Mouse (Mus musculus): Measurements from ENCODE around the gene 1700012A03Rik.

- no peak for TF ChIP-seq TCF12 (IDR thresholded peaks at IDR 0.05; ENCODE audit: low read depth, low read length)
- no peak for TF ChIP-seq MXI1 (IDR thresholded peaks at IDR 0.05; ENCODE audit: low read depth, low read length)
- TF ChIP-seq CHD2 (IDR thresholded peaks at IDR 0.05; ENCODE audit: low read length) = no peak
- no peak for TF ChIP-seq CTCF (conservative IDR thresholded peaks at IDR 0.05 in 1 of 2, IDR thresholded peaks at IDR 0.05 in 1 of 2; ENCODE audit: low read depth in 2 of 2, low read length in 2 of 2)
- no peak for TF ChIP-seq ZC3H11A (IDR thresholded peaks at IDR 0.05; ENCODE audit: low read depth, low read length)
- no peak for TF ChIP-seq GABPA (IDR thresholded peaks at IDR 0.05; ENCODE audit: insufficient replicate concordance, low read depth, low read length)
- TF ChIP-seq RCOR1 (conservative IDR thresholded peaks at IDR 0.05; ENCODE audit: low read depth, low read length) = no peak
- no peak for TF ChIP-seq ZMIZ1 (IDR thresholded peaks at IDR 0.05; ENCODE audit: low read depth, low read length)
- no peak for TF ChIP-seq MAFK (IDR thresholded peaks at IDR 0.05; ENCODE audit: insufficient replicate concordance, low read length)
- TF ChIP-seq POLR2A (IDR thresholded peaks at IDR 0.05; ENCODE audit: low read depth, low read length) = no peak
- no peak for TF ChIP-seq JUND (conservative IDR thresholded peaks at IDR 0.05; ENCODE audit: low read depth, low read length)
- TF ChIP-seq MAX (IDR thresholded peaks at IDR 0.05; ENCODE audit: low read length) = no peak
- no peak for TF ChIP-seq MAZ (IDR thresholded peaks at IDR 0.05; ENCODE audit: low read depth, low read length)
Observed at GRCm38 (mm10) chr6:32018105-32018446, 32.0 kb upstream of the 1700012A03Rik start.

Data from CH12.LX (cell line).